Mouse (Mus musculus) 3T3-L1 (cell line): Measurements from ENCODE around the gene Med4.
A peak's percentile ranks its signal among the peaks of the same experiment; 100 is the strongest.

Experiments used
- DNase-seq: peaks from one replicate; pipeline ENCODE4 v3.0.0-alpha.2; 2015; ENCODE audit warnings: low read depth, low spot score

Gene Med4

GRCm38 (mm10) chr14:73509765-73510423 is at the start of gene Med4:
TSS of gene Med4 (plus strand) at chr14:73510025.
- peak; percentile 97 for DNase-seq

- DNase-seq: peak; percentile 81
Observed at GRCm38 (mm10) chr14:73460514-73461134, 49.2 kb upstream of the Med4 start.

GRCm38 (mm10) chr14:73462211-73462610 is 47.6 kb upstream of the Med4 start:
- no peak for DNase-seq

GRCm38 (mm10) chr14:73467697-73468096 is 42.1 kb upstream of the Med4 start:
- DNase-seq: no peak

GRCm38 (mm10) chr14:73469506-73469905 is 40.3 kb upstream of the Med4 start:
- no peak for DNase-seq

- no peak for DNase-seq
Observed at GRCm38 (mm10) chr14:73470593-73470992, 39.2 kb upstream of the Med4 start.

GRCm38 (mm10) chr14:73472205-73472604 is 37.6 kb upstream of the Med4 start:
- no peak for DNase-seq

GRCm38 (mm10) chr14:73473670-73474460 is 36.0 kb upstream of the Med4 start:
- DNase-seq: peak; percentile 92

- peak; percentile 83 for DNase-seq
Observed at GRCm38 (mm10) chr14:73474636-73475093, 35.2 kb upstream of the Med4 start.

- DNase-seq: no peak
Observed at GRCm38 (mm10) chr14:73475506-73475905, 34.3 kb upstream of the Med4 start.

- no peak for DNase-seq
Observed at GRCm38 (mm10) chr14:73476361-73476934, 33.4 kb upstream of the Med4 start.

GRCm38 (mm10) chr14:73477077-73477476 is 32.7 kb upstream of the Med4 start:
- DNase-seq: no peak

GRCm38 (mm10) chr14:73478321-73478720 is 31.5 kb upstream of the Med4 start:
- DNase-seq: peak; percentile 51

GRCm38 (mm10) chr14:73479771-73480170 is 30.1 kb upstream of the Med4 start:
- no peak for DNase-seq

- no peak for DNase-seq
Observed at GRCm38 (mm10) chr14:73483516-73484229, 26.2 kb upstream of the Med4 start.

GRCm38 (mm10) chr14:73484366-73485110 is 25.3 kb upstream of the Med4 start:
- no peak for DNase-seq

- peak; percentile 20 for DNase-seq
Observed at GRCm38 (mm10) chr14:73486641-73487040, 23.2 kb upstream of the Med4 start.

- DNase-seq: no peak
Observed at GRCm38 (mm10) chr14:73493356-73493755, 16.5 kb upstream of the Med4 start.

- DNase-seq: no peak
Observed at GRCm38 (mm10) chr14:73494122-73494521, 15.7 kb upstream of the Med4 start.

- peak; percentile 13 for DNase-seq
Observed at GRCm38 (mm10) chr14:73495753-73496152, 14.1 kb upstream of the Med4 start.

GRCm38 (mm10) chr14:73501283-73501682 is 8.5 kb upstream of the Med4 start:
- no peak for DNase-seq
